In the genomic region with DNA sequence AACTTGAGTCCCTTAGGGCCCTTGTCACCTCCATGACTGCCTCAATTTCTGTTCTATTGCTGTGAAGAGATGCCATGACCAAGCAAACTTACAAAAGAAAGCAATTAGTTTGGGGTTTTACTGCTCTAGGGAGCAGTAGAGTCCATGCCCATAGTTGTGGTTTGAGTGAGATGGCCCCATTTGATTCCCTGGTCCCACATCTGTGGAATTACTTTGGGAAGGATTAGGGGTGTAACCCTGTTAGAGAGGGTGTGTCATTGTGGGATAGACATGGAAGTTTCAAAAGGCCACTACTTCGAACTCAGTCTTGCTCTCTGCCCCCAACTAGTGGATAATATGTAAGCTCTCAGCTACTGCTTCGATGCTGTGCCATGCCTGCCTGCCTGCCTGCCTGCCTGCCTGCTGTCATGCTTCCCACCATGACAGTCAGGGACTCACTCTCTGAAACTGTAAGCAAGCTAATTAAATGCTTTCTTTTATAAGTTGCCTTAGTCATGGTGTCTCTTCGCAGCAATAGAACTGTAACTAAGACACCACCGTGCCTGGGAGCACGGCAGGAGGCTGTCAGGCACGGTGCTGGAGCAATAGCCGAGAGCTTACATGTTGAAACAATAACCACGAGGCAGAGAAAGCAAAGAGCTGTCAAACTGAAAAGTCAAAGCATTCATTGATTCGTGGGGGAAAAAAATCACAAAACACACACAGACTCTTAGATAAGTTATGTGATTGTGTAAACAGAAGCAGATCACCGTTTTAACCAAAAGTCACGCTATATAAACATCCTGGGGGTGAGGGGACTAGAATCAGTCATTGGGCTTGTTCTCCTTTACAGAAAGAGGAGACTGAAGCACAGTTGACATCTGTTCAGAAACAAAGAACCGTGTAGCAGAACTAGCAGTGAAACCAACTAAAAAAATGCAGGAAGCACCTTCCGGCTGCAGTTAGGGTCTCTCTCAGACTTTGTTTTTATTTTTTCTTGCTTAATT, we compare ENCODE assay signal across 13 mouse cellular contexts. TPM values are rescaled to one million over a fixed set of nuclear protein-coding genes. Genes with fewer than 3 reads are reported as not detected.
A peak's percentile ranks its signal among the peaks of the same experiment; 100 is the strongest.
DNase-seq lines count a peak whose midpoint lies in the region; ATAC-seq lines count a peak whose summit lies in the region.
"Had no signal": no experiment of that assay in that cellular context is flagged by ENCODE, and none has a peak within 500 bp of the region (broad histone marks: within the 10 kb centered on the region; RNA-seq: fewer than 3 reads in every experiment).

No protein-coding gene starts in this region.

- no peak for DNase-seq in frontal cortex, postnatal 25 days (ENCODE audit: low spot score in 2 of 2)
- no peak for DNase-seq in midbrain, embryonic 11.5 days (ENCODE audit: low spot score, missing footprints)
- no peak for DNase-seq in adrenal gland, adult 8-10 months
- no peak for DNase-seq in ovary, adult 18-20 months (ENCODE audit: low spot score)
- DNase-seq in adipocyte (ENCODE audit: low spot score), result no peak
- DNase-seq: kidney, adult 9 months; right cerebral cortex, adult 18-20 months had no signal

- WGBS in midbrain, embryonic 13.5 days, result 33% methylated on average over 13 of the region's 13 CpGs
- 48% methylated on average over 13 of the region's 13 CpGs for WGBS in midbrain, embryonic 11.5 days
- WGBS in liver, embryonic 16.5 days (ENCODE audit: insufficient replicate concordance), result 35% methylated on average over 13 of the region's 13 CpGs

- H3K9ac ChIP-seq in midbrain, embryonic 13.5 days (replicated peaks), result peak overlapping the region; percentile 44; the same call in 1 of the 2 replicates
- no peak overlapping the region for H3K9ac ChIP-seq in midbrain, embryonic 11.5 days (ENCODE audit: low read length)
- H3K9ac ChIP-seq in liver, embryonic 16.5 days (ENCODE audit: low read depth, low read length), result no peak overlapping the region

- H3K36me3 ChIP-seq in midbrain, embryonic 13.5 days, result no peaks in the 10 kb centered on the region
- H3K36me3 ChIP-seq in midbrain, embryonic 11.5 days (ENCODE audit: control insufficient read depth, insufficient read depth, low read length), result no peaks in the 10 kb centered on the region
- H3K36me3 ChIP-seq in liver, embryonic 16.5 days (ENCODE audit: control insufficient read depth, insufficient read depth), result no peaks in the 10 kb centered on the region
- H3K36me3 ChIP-seq: heart, embryonic 10.5 days had no signal

- H3K4me2 ChIP-seq in midbrain, embryonic 13.5 days (replicated peaks), result peak overlapping the region; percentile 36
- no peak overlapping the region for H3K4me2 ChIP-seq in midbrain, embryonic 11.5 days
- H3K4me2 ChIP-seq in liver, embryonic 16.5 days (ENCODE audit: low read depth, low read length), result no peak overlapping the region

- no peak overlapping the region for H3K27ac ChIP-seq in midbrain, embryonic 13.5 days
- no peak overlapping the region for H3K27ac ChIP-seq in midbrain, embryonic 11.5 days (ENCODE audit: low read depth, low read length)
- no peak overlapping the region for H3K27ac ChIP-seq in liver, embryonic 16.5 days (ENCODE audit: low read length)
- H3K27ac ChIP-seq: heart, embryonic 10.5 days had no signal

- peak; percentile 27; the same call in 1 of the 2 replicates for ATAC-seq in frontal cortex, adult (ENCODE audit: low TSS enrichment)
- ATAC-seq in midbrain, embryonic 13.5 days, result peak; percentile 80; the same call in 1 of the 2 replicates
- ATAC-seq in midbrain, embryonic 11.5 days (ENCODE audit: low FRiP score), result no peak
- peak; percentile 35; the same call in 1 of the 2 replicates for ATAC-seq in liver, embryonic 16.5 days (ENCODE audit: low read depth)

- H3K4me3 ChIP-seq in midbrain, embryonic 13.5 days (replicated peaks), result no peak overlapping the region
- no peak overlapping the region for H3K4me3 ChIP-seq in midbrain, embryonic 11.5 days (ENCODE audit: low read depth, low read length)
- H3K4me3 ChIP-seq in liver, embryonic 16.5 days (ENCODE audit: low read depth, low read length), result no peak overlapping the region
- H3K4me3 ChIP-seq: heart, embryonic 10.5 days; megakaryocyte, embryonic 14.5 days had no signal

- H3K9me3 ChIP-seq in midbrain, embryonic 13.5 days, result no peaks in the 10 kb centered on the region
- H3K9me3 ChIP-seq in midbrain, embryonic 11.5 days (ENCODE audit: control insufficient read depth, low read length), result no peaks in the 10 kb centered on the region
- no peaks in the 10 kb centered on the region for H3K9me3 ChIP-seq in liver, embryonic 16.5 days (replicated peaks; ENCODE audit: control insufficient read depth, low read length)
- H3K9me3 ChIP-seq: heart, embryonic 10.5 days had no signal

- peaks cover 14% of the 10 kb centered on the region; the same call in 1 of the 2 replicates for H3K27me3 ChIP-seq in midbrain, embryonic 13.5 days
- no peaks in the 10 kb centered on the region for H3K27me3 ChIP-seq in midbrain, embryonic 11.5 days (ENCODE audit: control insufficient read depth, insufficient read depth, low read length)
- no peaks in the 10 kb centered on the region for H3K27me3 ChIP-seq in liver, embryonic 16.5 days (ENCODE audit: control insufficient read depth, insufficient read depth, low read depth, low read length)

- H3K4me1 ChIP-seq in midbrain, embryonic 13.5 days (replicated peaks), result peaks cover 8% of the 10 kb centered on the region; the same call in 1 of the 2 replicates
- no peaks in the 10 kb centered on the region for H3K4me1 ChIP-seq in midbrain, embryonic 11.5 days (ENCODE audit: control insufficient read depth, insufficient read depth, low read length)
- no peaks in the 10 kb centered on the region; the same call in 1 of the 2 replicates for H3K4me1 ChIP-seq in liver, embryonic 16.5 days (ENCODE audit: control insufficient read depth, low read depth, low read length)

RNA-seq across cellular contexts. Expression of gene Ncf4, which starts 13.0 kb away (rescaled TPM):
- polyA plus RNA-seq in midbrain, embryonic 13.5 days (2015; fragmentation: Nextera tagmentation; extraction: Ambion mirVana), result 1.0 and 1.4 TPM in 2 replicates
- polyA plus RNA-seq in midbrain, embryonic 11.5 days (2014; fragmentation: Nextera tagmentation; extraction: Ambion mirVana), result 6.9 and 7.9 TPM in 2 replicates
- 47.8 and 49.9 TPM in 2 replicates for polyA plus RNA-seq in liver, embryonic 16.5 days (2015; fragmentation: Nextera tagmentation; extraction: Ambion mirVana)
- total RNA-seq in adrenal gland, adult 8-10 months (2022), result 1 to 10 TPM; 2.0 to 5.1 (median 3.3) TPM

RNA-seq across cellular contexts. Expression of gene Pvalb, which starts 25.4 kb away (rescaled TPM):
- polyA plus RNA-seq in midbrain, embryonic 13.5 days (2015; fragmentation: Nextera tagmentation; extraction: Ambion mirVana), result 1.4 and 3.1 TPM in 2 replicates
- not detected in 2 replicates for polyA plus RNA-seq in midbrain, embryonic 11.5 days (2014; fragmentation: Nextera tagmentation; extraction: Ambion mirVana)
- not detected in 2 replicates for polyA plus RNA-seq in liver, embryonic 16.5 days (2015; fragmentation: Nextera tagmentation; extraction: Ambion mirVana)
- total RNA-seq in adrenal gland, adult 8-10 months (2022), result not detected
- polyA plus RNA-seq: testis, adult 2 months had no signal

RNA-seq across cellular contexts. Expression of gene Ift27, which starts 57.7 kb away (rescaled TPM):
- polyA plus RNA-seq in midbrain, embryonic 13.5 days (2015; fragmentation: Nextera tagmentation; extraction: Ambion mirVana), result 115 and 121 TPM in 2 replicates
- 138 and 148 TPM in 2 replicates for polyA plus RNA-seq in midbrain, embryonic 11.5 days (2014; fragmentation: Nextera tagmentation; extraction: Ambion mirVana)
- 26.6 and 27.8 TPM in 2 replicates for polyA plus RNA-seq in liver, embryonic 16.5 days (2015; fragmentation: Nextera tagmentation; extraction: Ambion mirVana)
- total RNA-seq in adrenal gland, adult 8-10 months (2022), result 10 to 100 TPM; 14.3 to 31.1 (median 23.4) TPM
